ENCODE assay signal across 13 mouse cellular contexts in the genomic region with DNA sequence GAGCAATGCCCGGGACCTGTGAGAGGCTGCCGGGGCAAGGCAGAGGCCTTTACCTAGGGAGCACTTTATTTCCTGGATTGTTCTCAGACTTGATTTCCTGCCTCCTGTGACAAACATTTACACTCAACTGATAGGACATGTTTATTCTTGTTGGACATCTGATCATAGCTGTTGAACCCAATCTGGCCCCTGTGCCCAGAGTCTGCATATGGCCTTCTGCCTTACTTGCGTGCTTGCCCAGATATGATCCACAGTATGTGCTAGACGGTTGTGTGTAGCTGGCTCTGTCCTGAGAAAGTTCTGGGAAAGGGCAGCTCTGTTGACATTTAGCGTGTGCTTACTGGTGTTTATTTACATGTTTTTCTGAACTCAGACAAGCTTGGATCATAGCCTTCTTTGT.
DNase-seq lines count a peak whose midpoint lies in the region; ATAC-seq and TF ChIP-seq lines count a peak whose summit lies in the region.
"Had no signal": no experiment of that assay in that cellular context is flagged by ENCODE, and none has a peak within 500 bp of the region (broad histone marks: within the 10 kb centered on the region; RNA-seq: fewer than 3 reads in every experiment).

No protein-coding gene starts in this region.

- no peak for TF ChIP-seq CTCF in lung, postnatal 0 days (IDR thresholded peaks at IDR 0.05)
- no peak for TF ChIP-seq CTCF in forebrain, postnatal 0 days (IDR thresholded peaks at IDR 0.05; ENCODE audit: low read depth)

- no peak for ATAC-seq in heart, embryonic 14.5 days (ENCODE audit: insufficient number of reproducible peaks, insufficient read depth, low FRiP score, low read depth)
- peak; percentile 43 for ATAC-seq in lung, postnatal 0 days
- peak; percentile 44; the same call in 1 of the 2 replicates for ATAC-seq in forebrain, postnatal 0 days
- ATAC-seq in neural tube, embryonic 15.5 days (ENCODE audit: low FRiP score), result no peak

- H3K27ac ChIP-seq in heart, embryonic 14.5 days (replicated peaks in 1 of 2; ENCODE audit: control insufficient read depth in 1 of 2, insufficient read depth in 1 of 2, low read depth in 2 of 2, low read length in 2 of 2), result peak overlapping the region; percentile 49 to 94; a peak in 3 of 4 replicates
- peak overlapping the region; percentile 38; the same call in 1 of the 2 replicates for H3K27ac ChIP-seq in lung, postnatal 0 days (ENCODE audit: low read length)
- H3K27ac ChIP-seq in forebrain, postnatal 0 days (ENCODE audit: low read depth, low read length), result 0 out of 2 replicates have a peak overlapping the region, but pooled peaks have one; percentile 71
- H3K27ac ChIP-seq in neural tube, embryonic 15.5 days (replicated peaks), result 0 out of 2 replicates have a peak overlapping the region, but pooled peaks have one; percentile 67

- H3K9me3 ChIP-seq in heart, embryonic 14.5 days (ENCODE audit: control insufficient read depth, low read length), result no peaks in the 10 kb centered on the region
- H3K9me3 ChIP-seq in lung, postnatal 0 days (ENCODE audit: low read length), result no peaks in the 10 kb centered on the region
- H3K9me3 ChIP-seq in forebrain, postnatal 0 days (ENCODE audit: low read length), result no peaks in the 10 kb centered on the region
- no peaks in the 10 kb centered on the region for H3K9me3 ChIP-seq in neural tube, embryonic 15.5 days (replicated peaks)

- 0 out of 2 replicates have a peak overlapping the region, but pooled peaks have one; percentile 28 for H3K9ac ChIP-seq in heart, embryonic 14.5 days (ENCODE audit: low read length)
- no peak overlapping the region for H3K9ac ChIP-seq in lung, postnatal 0 days (replicated peaks; ENCODE audit: low read depth)
- no peak overlapping the region for H3K9ac ChIP-seq in forebrain, postnatal 0 days
- no peak overlapping the region for H3K9ac ChIP-seq in neural tube, embryonic 15.5 days (replicated peaks)

- H3K4me3 ChIP-seq in heart, embryonic 14.5 days (ENCODE audit: control insufficient read depth in 1 of 2, insufficient read depth in 1 of 2, low read depth in 1 of 2, low read length in 2 of 2), result no peak overlapping the region
- H3K4me3 ChIP-seq in lung, postnatal 0 days (ENCODE audit: low read depth, low read length), result no peak overlapping the region
- no peak overlapping the region for H3K4me3 ChIP-seq in forebrain, postnatal 0 days (ENCODE audit: low read depth, low read length)
- H3K4me3 ChIP-seq in neural tube, embryonic 15.5 days (replicated peaks), result no peak overlapping the region

- 84% methylated on average over 5 of the region's 5 CpGs for WGBS in heart, embryonic 14.5 days
- 62% methylated on average over 5 of the region's 5 CpGs for WGBS in lung, postnatal 0 days
- WGBS in forebrain, postnatal 0 days, result 82% methylated on average over 5 of the region's 5 CpGs
- WGBS in neural tube, embryonic 15.5 days, result 90% methylated on average over 5 of the region's 5 CpGs

- 0 out of 2 replicates have a peak, but pooled peaks cover 5% of the 10 kb centered on the region for H3K27me3 ChIP-seq in heart, embryonic 14.5 days (ENCODE audit: control insufficient read depth, insufficient read depth, low read length)
- no peaks in the 10 kb centered on the region for H3K27me3 ChIP-seq in lung, postnatal 0 days (replicated peaks; ENCODE audit: insufficient read depth, low read length)
- no peaks in the 10 kb centered on the region for H3K27me3 ChIP-seq in forebrain, postnatal 0 days (ENCODE audit: insufficient read depth, low read length)
- no peaks in the 10 kb centered on the region for H3K27me3 ChIP-seq in neural tube, embryonic 15.5 days (replicated peaks)

- H3K36me3 ChIP-seq in heart, embryonic 14.5 days (ENCODE audit: control insufficient read depth, insufficient read depth, low read length), result no peaks in the 10 kb centered on the region
- H3K36me3 ChIP-seq in lung, postnatal 0 days (ENCODE audit: insufficient read depth, low read length), result no peaks in the 10 kb centered on the region
- H3K36me3 ChIP-seq in forebrain, postnatal 0 days (ENCODE audit: insufficient read depth), result no peaks in the 10 kb centered on the region
- no peaks in the 10 kb centered on the region for H3K36me3 ChIP-seq in neural tube, embryonic 15.5 days

- peaks cover 14 to 25% of the 10 kb centered on the region in 2 experiments for H3K4me1 ChIP-seq in heart, embryonic 14.5 days (ENCODE audit: control insufficient read depth in 2 of 2, insufficient read depth in 2 of 2, low read length in 2 of 2)
- peaks cover 5% of the 10 kb centered on the region; the same call in 1 of the 2 replicates for H3K4me1 ChIP-seq in lung, postnatal 0 days (ENCODE audit: insufficient read depth, low read depth, low read length)
- H3K4me1 ChIP-seq in forebrain, postnatal 0 days (ENCODE audit: insufficient read depth), result peaks cover 10% of the 10 kb centered on the region; the same call in 1 of the 2 replicates
- H3K4me1 ChIP-seq in neural tube, embryonic 15.5 days, result peaks cover 18% of the 10 kb centered on the region

- no peak for DNase-seq in heart, adult 8-10 months (ENCODE audit: low spot score)
- DNase-seq in lung, postnatal 0 days (ENCODE audit: low spot score), result peak; percentile 40
- DNase-seq in lung, adult 18-20 months, result no peak
- DNase-seq in forebrain, postnatal 0 days, result no peak
- no peak for DNase-seq in kidney, adult 18-20 months
- no peak for DNase-seq in natural killer cell, adult 2 months (ENCODE audit: low spot score in 2 of 2)
- DNase-seq: cerebellum, adult 11-12 months; heart, postnatal 4 days; kidney, adult 9 months; liver; thymus, postnatal 25 days had no signal

- H3K4me2 ChIP-seq in heart, embryonic 14.5 days (ENCODE audit: low read length), result no peak overlapping the region
- H3K4me2 ChIP-seq in lung, postnatal 0 days (replicated peaks; ENCODE audit: low read depth, low read length), result no peak overlapping the region
- no peak overlapping the region for H3K4me2 ChIP-seq in forebrain, postnatal 0 days (ENCODE audit: low read depth)
- no peak overlapping the region for H3K4me2 ChIP-seq in neural tube, embryonic 15.5 days

- peak; percentile 34; the same call in 1 of the 2 replicates for TF ChIP-seq EP300 in lung, postnatal 0 days (IDR thresholded peaks at IDR 0.05)

Comparison
In these comparisons a context has a peak if more than half of its experiments do, and no peak if none do; other contexts are left out.
1. ATAC-seq: peak in lung, postnatal 0 days (single experiment) and forebrain, postnatal 0 days (single experiment); none in heart, embryonic 14.5 days (single experiment) and neural tube, embryonic 15.5 days (single experiment).
2. Peak in every context shown above with its lines, with median percentiles within 50 percentile points of each other: H3K27ac ChIP-seq.